23 mouse cellular contexts compared by ENCODE assay signal in the genomic region with DNA sequence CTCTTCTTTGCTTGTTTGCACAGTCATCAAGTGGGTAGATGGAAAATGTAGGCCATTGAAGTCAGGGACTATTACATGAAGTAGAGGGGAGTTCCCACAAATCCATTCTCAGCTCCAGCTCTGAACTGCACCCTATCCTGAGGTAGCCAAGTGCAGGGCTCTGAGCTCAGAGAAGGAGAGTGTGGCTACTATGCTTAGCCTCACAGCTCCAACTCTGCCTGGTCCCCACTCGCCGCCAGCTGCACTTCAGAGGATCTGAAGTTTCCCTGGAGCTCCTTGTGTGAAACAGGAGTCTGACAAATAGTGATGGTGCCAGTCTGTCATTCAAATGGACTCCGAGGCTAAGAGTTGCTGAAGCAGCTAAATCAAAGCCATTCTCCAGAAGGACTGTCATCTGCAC. TPM values are rescaled to one million over a fixed set of nuclear protein-coding genes. Genes with fewer than 3 reads are reported as not detected.
"Had no signal": no experiment of that assay in that cellular context is flagged by ENCODE, and none has a peak within 500 bp of the region (broad histone marks: within the 10 kb centered on the region; RNA-seq: fewer than 3 reads in every experiment).

No protein-coding gene starts in this region.

- H3K4me1 ChIP-seq: liver, embryonic 13.5 days; megakaryocyte, embryonic 14.5 days; neural tube, embryonic 12.5 days; stomach, embryonic 15.5 days had no signal

- ATAC-seq: liver, postnatal 0 days; lung, postnatal 0 days; midbrain, embryonic 13.5 days had no signal

- H3K9ac ChIP-seq: limb, embryonic 12.5 days; liver, embryonic 13.5 days; liver, postnatal 0 days; midbrain, embryonic 13.5 days; neural tube, embryonic 12.5 days; stomach, embryonic 15.5 days had no signal

- DNase-seq: kidney, adult 8-10 months; kidney, postnatal 25 days; liver; liver, embryonic 13.5 days; liver, postnatal 0 days; right cerebral cortex, postnatal 14 days; thymus, adult 2 months; thymus, postnatal 25 days had no signal

- H3K4me3 ChIP-seq: limb, embryonic 12.5 days; liver, embryonic 13.5 days; megakaryocyte, embryonic 14.5 days; midbrain, embryonic 13.5 days; neural tube, embryonic 12.5 days; stomach, embryonic 15.5 days had no signal

- H3K4me2 ChIP-seq: limb, embryonic 12.5 days; liver, embryonic 13.5 days; midbrain, embryonic 13.5 days; neural tube, embryonic 12.5 days; stomach, embryonic 15.5 days had no signal

- H3K27me3 ChIP-seq: limb, embryonic 12.5 days; liver, embryonic 13.5 days; megakaryocyte, embryonic 14.5 days; midbrain, embryonic 13.5 days; neural tube, embryonic 12.5 days; stomach, embryonic 15.5 days had no signal

- H3K36me3 ChIP-seq: limb, embryonic 12.5 days; liver, embryonic 13.5 days; midbrain, embryonic 13.5 days; neural tube, embryonic 12.5 days; stomach, embryonic 15.5 days had no signal

- H3K27ac ChIP-seq: limb, embryonic 12.5 days; liver, embryonic 13.5 days; macrophage; midbrain, embryonic 13.5 days; neural tube, embryonic 12.5 days; stomach, embryonic 15.5 days had no signal

- H3K9me3 ChIP-seq: limb, embryonic 12.5 days; liver, embryonic 13.5 days; megakaryocyte, embryonic 14.5 days; midbrain, embryonic 13.5 days; neural tube, embryonic 12.5 days; stomach, embryonic 15.5 days had no signal

RNA-seq across cellular contexts. Expression of a gene that starts 13.7 kb away (rescaled TPM):
- total RNA-seq: layer of hippocampus, postnatal 10 days; left cerebral cortex, postnatal 36 days; monocyte, adult 5-6 weeks; neutrophil, adult 5-6 weeks had no signal
- polyA plus RNA-seq: kidney, embryonic 16.5 days; limb, embryonic 12.5 days; liver, embryonic 13.5 days; liver, postnatal 0 days; lung, postnatal 0 days; macrophage; midbrain, embryonic 13.5 days; neural tube, embryonic 12.5 days; spleen, adult 2 months; stomach, embryonic 15.5 days; testis, adult 2 months; thymus, adult 2 months; urinary bladder, adult 2 months had no signal
